Mouse (Mus musculus) G1E (cell line): Measurements from ENCODE around the gene Apol9b.
"Not testable (repeated sequence)": the region's sequence is repeated elsewhere in the genome, so short reads cannot be mapped to it uniquely, and the experiment has no call there.

Experiments used
- CTCF ChIP-seq: IDR thresholded peaks from 2 replicates; pipeline ENCODE4 v1.5.1; 2012; ENCODE audit warnings: low read depth, low read length, inconsistent platforms, mixed read lengths
- GATA1 ChIP-seq: IDR thresholded peaks from 2 replicates; pipeline ENCODE4 v1.6.1; 2012; ENCODE audit warnings: borderline replicate concordance, low read length, inconsistent platforms, mixed read lengths
- POLR2AphosphoS5 ChIP-seq: IDR thresholded peaks from 2 replicates; pipeline ENCODE4 v1.6.1; 2012; ENCODE audit warnings: low read depth, low read length, inconsistent platforms; ENCODE audit not compliant: insufficient replicate concordance
- TAL1 ChIP-seq: conservative IDR thresholded peaks from 2 replicates; pipeline ENCODE4 v1.6.1; 2012; ENCODE audit warnings: low read depth, low read length, inconsistent platforms, mixed read lengths

- TF ChIP-seq GATA1, POLR2AphosphoS5, CTCF, TAL1: not testable (repeated sequence)
Measured at GRCm38 (mm10) chr15:77741556-77741955, 12.7 kb downstream of the Apol9b start.
